Mouse (Mus musculus) left cerebral cortex, adult 8-10 months (tissue): ENCODE results near the gene Pcsk6. TPM values are rescaled to one million over a fixed set of nuclear protein-coding genes. Genes with fewer than 3 reads are reported as not detected.
A peak's percentile ranks its signal among the peaks of the same experiment; 100 is the strongest.
"Not testable (repeated sequence)": the region's sequence is repeated elsewhere in the genome, so short reads cannot be mapped to it uniquely, and the experiment has no call there.

Experiments used
- DNase-seq, 2 experiments: peaks; one replicate each; pipeline ENCODE4 v3.0.0; 2022; ENCODE audit warnings: low spot score in 2 of 2
- total RNA-seq, 4 experiments: library from RNA; stranded (reverse); gene quantifications; 2 replicates each; pipeline ENCODE4 v1.2.4; 2022

Gene Pcsk6
- total RNA-seq = 10 to 100 TPM; 12.7 to 16.1 (median 15.1) TPM

DNA sequence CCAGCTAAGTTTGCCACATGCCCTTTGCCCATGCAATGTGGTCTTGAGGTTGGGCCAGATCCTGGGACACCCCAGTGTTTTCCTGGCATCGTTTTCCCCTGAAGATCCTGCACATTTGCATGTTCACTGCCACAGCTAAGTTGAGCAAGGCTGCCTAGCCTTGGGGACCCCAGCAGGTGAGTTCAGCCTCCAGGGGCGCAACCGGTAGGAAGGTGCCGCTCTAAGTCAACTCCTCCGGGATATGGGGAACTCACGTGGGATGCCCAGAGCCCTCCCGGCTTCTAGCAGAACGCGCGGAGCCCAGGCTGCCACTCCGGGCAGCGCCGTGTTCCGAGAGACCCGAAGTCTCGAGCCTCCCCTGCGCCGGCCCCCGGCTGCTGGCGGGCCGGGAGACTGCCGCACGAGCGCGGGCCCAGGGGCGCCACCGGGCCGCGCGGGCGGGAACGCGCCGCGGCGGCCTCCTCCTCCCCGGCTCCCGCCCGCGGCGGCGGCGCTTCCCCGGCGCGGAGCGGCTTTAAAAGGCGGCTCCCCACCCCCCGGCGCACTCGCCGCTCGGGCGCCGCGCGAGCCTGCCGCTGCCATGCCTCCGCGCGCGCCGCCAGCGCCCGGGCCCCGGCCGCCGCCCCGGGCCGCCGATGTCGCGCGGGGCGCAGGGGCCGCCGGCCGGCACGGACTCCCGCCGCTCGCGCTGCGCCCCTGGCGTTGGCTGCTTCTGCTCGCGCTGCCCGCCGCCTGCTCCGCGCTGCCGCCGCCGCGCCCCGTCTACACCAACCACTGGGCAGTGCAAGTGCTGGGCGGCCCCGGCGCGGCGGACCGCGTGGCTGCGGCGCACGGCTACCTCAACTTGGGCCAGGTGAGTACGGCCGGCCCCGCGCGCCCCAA is at the start of gene Pcsk6:
Gene Pcsk6 (plus strand): TSS at position 144 of the 882 bp plus-strand sequence.
- no peak for DNase-seq

DNA sequence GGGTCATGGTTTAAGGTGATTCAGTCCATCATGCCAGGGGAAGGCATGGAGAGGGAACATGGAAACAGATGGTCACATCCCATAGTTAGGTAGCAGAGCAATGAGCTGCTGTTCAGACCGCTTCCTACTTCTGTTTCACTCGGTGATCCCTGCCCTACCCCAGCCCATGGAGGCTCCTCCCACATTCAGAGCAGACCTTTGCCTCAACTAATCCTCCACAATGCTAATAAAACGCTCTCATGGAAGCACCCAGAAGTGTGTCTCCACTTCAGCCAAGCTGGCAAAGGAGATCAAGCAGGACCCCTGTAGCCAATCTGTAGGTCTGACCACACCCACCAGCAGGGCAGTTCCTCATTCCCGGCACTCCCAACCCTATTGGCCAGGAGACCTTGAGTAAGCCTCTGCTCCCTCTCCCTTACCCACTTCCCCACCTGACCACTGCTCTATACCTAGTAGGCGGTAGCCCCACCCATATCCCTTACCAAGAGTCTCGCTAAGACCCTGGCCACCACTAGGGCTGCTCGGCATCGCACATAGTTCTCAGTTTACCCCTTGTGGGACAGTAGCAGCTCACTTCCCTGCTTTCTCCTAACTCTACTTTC is 47.8 kb upstream of the Pcsk6 start:
- DNase-seq = no peak

DNA sequence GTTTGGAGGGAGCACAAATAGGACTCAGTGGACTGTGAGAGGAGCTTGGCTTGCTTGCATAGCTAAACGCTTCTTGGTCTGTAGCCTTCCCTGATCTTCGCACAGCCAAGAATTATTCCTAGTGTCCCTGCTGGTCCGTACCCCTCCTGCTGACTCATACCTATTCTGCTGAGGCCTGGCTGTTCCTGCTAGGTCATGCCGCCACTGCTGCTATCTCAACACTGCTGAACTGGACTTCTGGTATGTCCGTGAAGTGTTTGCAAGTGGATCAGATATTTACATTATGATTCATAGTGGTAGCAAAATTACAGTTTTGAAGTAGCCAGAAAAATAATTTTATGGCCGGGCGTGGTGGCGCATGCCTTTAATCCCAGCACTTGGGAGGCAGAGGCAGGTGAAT is 44.0 kb upstream of the Pcsk6 start:
- no peak for DNase-seq

DNA sequence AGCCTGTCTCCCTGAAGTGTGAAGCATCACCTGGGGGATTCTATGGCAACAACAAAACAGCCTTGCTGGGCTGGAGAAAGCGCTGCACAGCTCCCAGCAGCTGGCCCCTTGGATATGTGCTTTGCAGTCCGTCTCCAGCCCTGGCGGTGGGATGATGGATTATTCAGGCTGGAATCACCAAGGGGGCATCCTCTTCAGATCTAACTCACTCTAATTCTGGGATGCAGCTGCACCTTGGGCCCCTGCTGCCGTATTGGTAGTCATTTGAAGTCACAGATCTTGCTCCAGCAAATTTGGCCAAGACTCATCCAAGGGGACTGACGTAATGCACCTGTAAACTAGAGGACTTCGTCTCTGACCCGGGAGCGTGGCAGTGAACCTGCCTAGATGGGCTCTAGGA is 41.1 kb upstream of the Pcsk6 start:
- no peak for DNase-seq

DNA sequence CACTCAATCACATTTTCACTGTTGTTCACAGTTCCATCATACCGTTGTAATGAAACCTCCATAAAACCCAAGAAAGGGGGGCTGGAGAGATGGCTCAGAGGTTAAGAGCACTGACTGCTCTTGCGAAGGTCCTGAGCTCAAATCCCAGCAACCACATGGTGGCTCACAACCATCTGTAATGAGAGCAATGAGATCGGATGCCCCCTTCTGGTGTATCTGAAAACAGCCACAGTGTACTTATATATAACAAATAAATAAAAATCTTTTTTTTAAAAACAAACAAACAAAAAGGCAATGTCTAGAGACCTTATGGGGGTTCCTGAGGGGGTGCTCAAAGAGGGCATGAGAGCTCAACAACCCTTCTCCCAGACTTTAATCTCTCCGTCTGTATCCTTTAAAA is 39.6 kb upstream of the Pcsk6 start:
- not testable (repeated sequence) for DNase-seq

DNA sequence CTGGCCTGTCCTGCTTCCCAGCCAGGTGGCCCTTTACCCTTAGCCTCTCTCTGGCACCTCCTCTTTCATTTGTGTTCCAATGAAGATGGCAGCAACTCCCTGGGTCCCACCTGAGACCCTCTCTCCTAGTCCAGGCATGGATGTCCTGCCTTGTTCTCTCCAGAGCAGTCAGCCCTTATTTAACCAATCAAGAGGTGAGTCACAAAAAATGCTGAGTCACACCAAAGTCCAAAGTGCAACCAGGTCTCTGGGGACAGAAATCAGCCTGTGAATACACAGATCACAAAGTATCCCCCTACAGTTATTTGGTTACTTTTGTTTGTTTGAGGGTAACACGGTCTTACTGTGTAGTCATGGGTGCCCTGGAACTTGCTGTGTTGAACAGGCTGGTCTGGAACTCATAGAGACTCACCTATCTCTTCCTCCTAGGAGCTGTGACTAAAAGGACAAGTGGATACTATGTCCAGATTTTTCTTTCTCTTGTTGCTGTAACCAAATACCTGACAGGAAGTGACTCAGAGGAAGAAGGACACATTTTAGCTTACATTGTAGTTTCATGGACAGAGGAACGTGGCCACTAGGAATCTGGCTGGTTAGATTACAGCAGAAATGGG is 38.9 kb upstream of the Pcsk6 start:
- no peak for DNase-seq

DNA sequence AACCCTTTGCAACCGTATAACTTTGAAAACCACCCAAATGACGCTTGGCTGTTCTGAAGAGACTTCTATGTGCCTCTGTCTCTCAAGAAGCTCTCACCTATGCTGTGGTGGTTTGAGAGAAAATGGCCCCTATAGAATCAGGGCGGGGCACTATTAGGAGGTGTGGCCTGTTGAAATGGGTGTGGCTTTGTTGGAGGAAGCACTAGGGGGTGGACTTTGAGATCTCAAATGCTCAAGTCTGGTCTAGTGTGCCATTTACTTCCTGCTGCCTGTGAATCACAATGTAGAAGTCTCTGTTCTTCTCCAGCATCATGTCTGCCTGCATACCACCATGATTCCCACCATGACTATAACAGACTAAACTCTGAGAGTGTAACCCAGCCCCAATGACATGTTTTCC is 21.8 kb upstream of the Pcsk6 start:
- DNase-seq = no peak

DNA sequence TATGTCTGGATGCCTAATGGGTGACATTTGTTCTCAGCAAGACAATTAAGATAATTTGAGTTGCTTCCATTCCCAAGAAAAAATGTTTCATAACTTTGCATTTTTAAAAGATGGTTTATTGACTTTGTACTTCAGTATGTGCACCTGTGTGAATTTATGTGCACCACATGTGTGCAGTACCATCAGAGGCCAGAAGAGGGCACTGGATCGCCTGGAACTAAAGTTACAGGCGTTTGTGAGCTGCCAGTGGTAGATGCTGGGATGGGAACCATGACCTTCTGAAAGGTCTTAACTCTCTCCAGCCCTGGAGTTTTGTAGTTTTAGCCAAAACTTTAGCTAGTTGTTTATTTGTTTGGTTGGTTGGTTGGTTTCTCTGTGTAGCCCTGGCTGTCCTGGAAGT is 18.3 kb upstream of the Pcsk6 start:
- no peak for DNase-seq

DNA sequence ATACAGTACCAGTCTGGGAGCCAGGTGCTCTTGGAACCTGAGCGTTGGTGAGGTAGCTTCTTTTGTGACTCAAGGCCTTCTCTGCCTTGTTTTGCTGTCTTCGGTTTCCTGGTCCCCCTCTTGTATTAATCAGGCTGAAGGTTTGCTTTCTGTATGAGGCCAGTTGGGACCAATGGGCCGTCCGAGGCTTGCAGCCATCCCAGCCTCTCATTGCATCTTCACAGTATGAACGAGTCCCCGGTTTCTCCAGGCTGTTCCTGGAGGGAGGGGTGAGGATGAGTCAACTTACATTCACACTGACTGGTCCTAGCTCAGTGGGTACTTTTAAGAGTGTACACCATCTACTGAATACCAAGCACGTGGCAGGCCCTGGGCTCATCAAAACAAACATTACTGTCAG is 553 bp upstream of the Pcsk6 start:
- no peak for DNase-seq

DNA sequence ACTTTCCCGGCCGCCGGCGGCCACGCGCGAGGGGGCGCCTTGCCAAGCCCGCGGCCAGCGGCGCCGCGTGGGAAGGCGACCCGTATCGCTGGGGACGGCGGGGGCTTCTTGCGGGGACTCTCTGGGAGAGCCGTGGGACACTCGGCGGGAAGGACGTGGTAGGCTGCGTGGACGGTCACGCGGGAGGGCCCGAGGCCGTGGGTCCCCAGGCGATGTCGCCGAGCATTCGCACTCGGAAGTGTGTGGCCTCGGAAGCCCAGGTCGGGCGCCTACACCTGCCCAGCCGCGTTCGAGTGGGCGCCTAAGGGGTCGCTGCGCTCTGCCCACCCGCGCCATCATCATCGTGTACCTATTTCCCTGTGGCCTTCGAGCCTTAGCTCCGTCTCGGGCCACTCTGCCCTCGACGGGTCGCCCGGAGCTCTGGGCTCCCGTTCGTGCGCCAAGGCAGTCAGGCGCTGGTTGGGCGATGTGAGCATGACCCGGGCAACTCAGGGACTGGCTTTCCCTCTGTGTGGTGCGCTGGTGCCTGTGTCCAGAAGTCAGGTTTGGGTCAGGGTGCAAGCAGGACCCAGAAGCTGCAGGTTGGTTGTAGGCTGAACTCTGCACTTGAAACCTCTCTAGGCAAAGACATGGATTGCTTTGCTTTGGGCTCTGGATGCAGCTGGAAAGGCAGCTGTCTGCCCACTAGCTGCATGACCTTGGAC is 1.1 kb downstream of the Pcsk6 start:
- DNase-seq = no peak

DNA sequence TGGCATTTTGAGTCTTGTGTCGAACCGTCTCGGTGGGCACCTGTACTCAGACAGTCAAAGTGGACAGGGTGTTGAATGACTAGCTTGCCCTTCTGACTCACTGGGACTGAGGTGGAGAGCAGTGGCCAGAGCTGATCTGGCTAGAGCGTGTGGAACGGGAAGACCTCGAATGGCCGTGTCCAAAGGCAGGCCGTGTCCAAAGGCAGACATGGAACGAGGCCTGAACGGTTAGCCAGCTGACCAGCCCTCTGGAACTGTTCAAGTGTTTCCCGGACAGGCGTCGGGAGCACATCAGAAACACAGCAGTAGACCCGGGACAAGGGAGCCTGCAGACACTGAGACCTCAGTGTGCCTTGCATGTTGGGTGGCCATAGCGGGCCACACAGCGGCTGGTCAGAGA is 7.6 kb downstream of the Pcsk6 start:
- DNase-seq = no peak

DNA sequence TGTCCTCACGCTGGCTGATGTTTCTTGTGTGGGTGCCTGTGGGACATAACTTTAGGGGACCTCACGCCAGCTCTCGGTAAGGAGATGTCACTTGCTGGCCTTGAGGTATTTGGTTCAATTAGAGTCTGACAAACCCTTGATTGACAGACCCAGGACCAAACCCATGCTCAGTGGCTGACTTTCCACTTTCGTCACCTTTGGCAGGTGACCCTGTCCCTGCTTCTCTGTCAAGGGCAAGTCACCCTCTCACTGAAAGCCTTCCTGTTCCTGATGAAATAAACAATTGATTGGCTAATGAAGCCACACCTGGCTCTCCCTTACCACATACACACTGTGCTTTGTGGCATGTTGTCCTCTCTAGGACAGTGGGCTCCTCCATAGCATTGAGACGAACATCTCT is 8.3 kb downstream of the Pcsk6 start:
- no peak for DNase-seq

DNA sequence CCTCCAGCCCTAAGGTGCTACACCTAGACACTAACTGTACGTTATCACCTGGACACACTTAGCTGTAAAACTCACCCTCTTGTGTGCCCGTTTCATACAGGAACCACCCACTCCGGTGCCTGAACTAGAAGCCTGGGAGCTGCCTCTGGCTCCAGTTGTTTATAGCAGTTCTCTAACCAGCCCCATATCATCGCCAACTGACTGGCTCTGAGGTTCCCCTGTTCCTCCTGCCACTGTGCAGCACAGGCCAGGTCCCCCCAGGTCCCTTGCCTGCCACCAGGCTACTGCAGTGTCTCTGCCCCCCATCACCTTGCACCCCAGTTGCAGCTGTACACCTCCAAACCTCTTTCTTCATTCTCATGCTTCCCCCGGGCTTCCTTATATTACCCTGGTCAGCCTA is 8.7 kb downstream of the Pcsk6 start:
- no peak for DNase-seq

DNA sequence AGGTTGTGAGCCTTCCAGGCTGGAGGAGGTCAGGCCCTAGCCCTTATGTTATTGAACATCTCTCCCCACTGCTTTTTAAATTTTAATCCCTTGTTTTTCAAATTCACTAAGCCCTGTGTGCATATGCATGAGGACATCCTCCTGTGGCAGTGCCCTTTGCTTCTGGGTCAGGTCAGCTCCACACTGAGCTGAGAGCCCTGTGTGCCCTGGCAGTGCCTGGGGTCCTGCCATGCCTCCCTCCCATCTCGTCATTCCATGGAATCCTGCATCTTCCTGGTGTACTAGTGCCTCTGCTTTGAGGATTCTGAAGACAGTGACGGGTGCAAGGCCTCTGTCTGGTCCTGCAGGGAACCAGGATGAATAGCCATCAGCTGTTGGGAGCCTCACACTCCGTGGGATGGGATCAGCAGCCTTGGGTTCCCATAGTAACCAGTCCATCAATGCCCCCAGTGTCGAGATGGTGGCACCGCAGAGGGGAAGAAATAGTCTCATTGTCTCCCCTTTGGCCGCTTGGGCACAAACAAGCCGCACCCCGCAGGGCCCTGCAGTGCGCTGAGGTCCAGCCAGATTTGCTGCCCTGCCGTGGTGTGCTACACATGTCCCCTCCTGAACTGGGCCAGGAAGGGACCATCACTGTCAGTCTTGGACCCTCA is 9.5 kb downstream of the Pcsk6 start:
- DNase-seq = peak in 1 of 2 experiments; percentile 68

DNA sequence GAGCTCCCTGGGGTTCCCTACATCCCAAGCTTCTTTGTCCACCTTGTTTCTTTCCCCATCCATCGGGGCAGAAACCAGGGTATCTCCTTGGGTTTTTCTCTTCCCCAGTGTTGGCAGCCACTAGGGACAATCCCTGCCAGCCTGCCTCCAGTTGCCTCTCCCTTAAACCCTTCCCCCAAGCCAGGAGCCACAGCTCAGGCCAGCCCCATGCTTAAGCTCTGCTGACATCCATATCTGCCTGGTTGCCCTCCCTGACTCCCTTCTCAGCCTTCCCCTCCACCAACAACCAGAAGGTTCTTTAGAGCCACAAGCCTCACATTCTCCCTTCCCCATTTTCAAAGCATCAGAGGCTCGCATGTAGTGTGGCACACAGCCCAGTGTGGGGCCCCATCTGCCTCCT is 10.3 kb downstream of the Pcsk6 start:
- no peak for DNase-seq

DNA sequence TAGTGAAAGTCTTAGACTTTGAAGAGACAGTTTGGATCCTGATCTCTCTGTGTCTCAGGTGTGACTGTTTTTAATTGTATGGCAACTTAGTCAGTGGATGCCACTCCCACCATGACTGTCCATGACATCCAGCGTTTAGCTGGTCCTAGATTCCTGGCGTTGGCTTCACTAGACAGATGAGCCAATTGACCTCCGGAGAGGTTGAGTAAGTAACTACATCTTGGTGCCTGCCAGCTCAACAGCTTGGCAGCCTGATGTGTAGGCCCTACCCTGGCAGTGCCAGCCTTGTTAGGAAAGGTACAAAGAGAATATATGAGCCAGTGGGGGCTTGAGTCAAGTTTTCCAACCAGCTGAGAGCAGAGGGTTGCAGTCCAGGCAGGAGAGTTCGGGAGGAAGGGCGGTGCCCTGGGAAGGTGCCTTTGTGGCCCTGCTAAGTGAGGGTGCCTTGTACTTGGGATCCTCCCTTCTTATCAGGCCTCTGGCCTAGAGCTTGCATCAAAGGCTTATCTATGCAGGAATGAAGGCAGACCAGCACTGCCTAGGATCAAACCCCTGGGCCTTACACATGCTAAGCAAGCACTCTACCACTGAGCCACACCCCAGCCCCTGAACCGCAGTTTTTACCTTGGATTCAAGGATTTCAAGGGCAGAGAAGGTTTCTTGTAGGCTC is 11.8 kb downstream of the Pcsk6 start:
- DNase-seq = no peak

DNA sequence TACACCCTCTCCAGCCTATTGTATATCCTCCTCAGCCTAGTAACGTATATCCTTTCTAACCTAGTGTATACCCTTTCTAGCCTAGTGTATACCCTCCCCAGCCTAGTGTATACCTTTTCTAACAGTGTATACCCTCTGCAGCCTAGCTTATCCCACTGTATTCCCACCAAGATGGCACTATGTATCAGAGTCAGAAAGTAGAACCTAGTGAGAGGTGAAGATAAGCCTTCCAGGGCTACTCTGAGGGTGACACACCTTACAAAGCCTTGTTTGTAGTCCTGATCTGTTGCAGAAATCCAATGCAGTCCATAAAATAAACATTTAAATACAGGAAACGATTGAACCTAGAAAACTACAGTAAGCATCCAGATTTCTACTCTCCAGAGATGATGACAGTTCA is 12.4 kb downstream of the Pcsk6 start:
- DNase-seq = no peak

DNA sequence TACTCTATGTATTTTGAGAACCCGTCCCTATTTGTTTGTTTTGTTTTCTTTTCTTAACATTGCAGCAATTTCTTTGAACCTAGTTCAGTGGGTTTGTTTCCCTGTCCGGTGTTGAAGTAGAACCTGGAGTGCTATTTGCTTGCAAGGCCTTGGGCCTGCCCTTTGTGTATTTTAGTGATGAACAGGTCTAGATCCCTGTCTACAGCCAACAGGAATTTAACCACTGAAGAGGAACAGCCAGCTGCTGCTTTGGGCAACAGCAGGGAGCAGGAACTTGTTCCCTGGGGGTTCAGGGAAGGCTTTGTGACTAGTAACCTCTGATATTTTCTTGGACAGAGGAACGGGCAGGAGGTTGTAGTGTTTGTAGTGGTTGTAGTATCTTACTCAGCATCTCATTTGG is 15.1 kb downstream of the Pcsk6 start:
- no peak for DNase-seq

DNA sequence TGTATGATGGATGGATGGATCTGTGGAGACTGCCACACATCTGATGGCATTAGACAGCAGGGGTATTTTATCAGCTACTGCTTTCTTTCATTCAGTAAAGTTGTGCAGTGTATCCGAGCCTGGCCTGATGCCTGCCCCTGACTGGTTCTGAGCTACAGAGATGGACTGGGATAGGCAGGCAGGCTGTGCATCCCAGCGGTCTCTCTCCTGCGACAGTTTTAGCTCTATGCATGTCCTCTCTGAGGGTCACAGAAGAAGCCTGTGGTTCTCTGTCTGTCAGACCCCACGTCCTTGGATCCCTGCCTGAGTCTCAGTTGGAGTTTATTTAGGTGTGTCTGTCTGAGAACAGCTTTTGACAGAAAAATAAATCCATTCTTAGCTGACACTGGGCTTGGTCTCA is 16.7 kb downstream of the Pcsk6 start:
- no peak for DNase-seq

DNA sequence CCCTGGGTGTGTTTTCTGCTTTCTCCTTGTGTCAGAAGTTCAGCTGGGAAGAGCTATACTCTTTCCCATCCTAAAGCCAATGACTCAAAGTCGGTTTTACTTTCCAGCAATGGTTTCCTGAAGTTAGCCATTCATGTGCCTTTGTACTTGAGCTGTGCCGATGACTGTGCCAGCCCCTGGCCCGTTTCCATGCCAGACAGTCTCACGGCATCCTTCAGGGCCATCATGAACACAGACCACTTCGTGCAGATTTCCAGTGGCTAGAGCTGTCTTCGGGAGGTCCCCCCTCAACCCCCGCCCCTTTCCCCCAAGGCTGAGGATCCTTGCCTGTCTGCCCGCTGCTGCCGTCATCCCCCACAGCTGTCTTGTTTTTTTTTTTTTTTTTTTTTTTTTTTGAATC is 17.8 kb downstream of the Pcsk6 start:
- no peak for DNase-seq
